Mouse (Mus musculus) kidney, embryonic 16.5 days (tissue): ENCODE measurements around the gene Zkscan17. TPM values are rescaled to one million over a fixed set of nuclear protein-coding genes. Genes with fewer than 3 reads are reported as not detected.

Experiments used
- ATAC-seq: fragments of 200-750 bp; cut with Nextera tagmentation; 2 replicates; pipeline ENCODE4 v1.8.0; 2017; ENCODE audit warnings: moderate TSS enrichment; ENCODE audit not compliant: low FRiP score, low TSS enrichment
- H3K27ac ChIP-seq: fragments of 300-500 bp; sonication (generic); 2 replicates; pipeline ENCODE4 v1.5.1; 2014; ENCODE audit warnings: low read length
- H3K27me3 ChIP-seq: fragments of 300-500 bp; sonication (generic); 2 replicates; pipeline ENCODE4 v1.6.1; 2014; ENCODE audit warnings: low read length, control low read depth, mixed read lengths; ENCODE audit not compliant: insufficient read depth
- H3K36me3 ChIP-seq: fragments of 300-500 bp; sonication (generic); 2 replicates; pipeline ENCODE4 v1.6.1; 2014; ENCODE audit warnings: low read length, control low read depth, mixed read lengths; ENCODE audit not compliant: insufficient read depth
- H3K4me1 ChIP-seq: fragments of 300-500 bp; sonication (generic); 2 replicates; pipeline ENCODE4 v1.6.1; 2014; ENCODE audit warnings: low read length, control low read depth, mixed read lengths; ENCODE audit not compliant: insufficient read depth
- H3K4me2 ChIP-seq: fragments of 300-500 bp; sonication (generic); replicated peaks from 2 replicates; pipeline ENCODE4 v1.6.1; 2014; ENCODE audit warnings: low read depth, low read length
- H3K4me3 ChIP-seq: fragments of 300-500 bp; sonication (generic); 2 replicates; pipeline ENCODE4 v1.5.1; 2014; ENCODE audit warnings: mild to moderate bottlenecking, low read length
- H3K9ac ChIP-seq: fragments of 300-500 bp; sonication (generic); replicated peaks from 2 replicates; pipeline ENCODE4 v1.6.1; 2014; ENCODE audit warnings: low read length
- H3K9me3 ChIP-seq: fragments of 300-500 bp; sonication (generic); 2 replicates; pipeline ENCODE4 v1.6.1; 2016; ENCODE audit warnings: low read length, control low read depth
- WGBS: fragments of 180-500 bp; shearing (Covaris S2); extraction: QIAGEN DNeasy Blood & Tissue Kit; methylation state at CpG from one replicate; pipeline ENCODE4 v1.1.7; 2014; 5-methylcytosine and 5-hydroxymethylcytosine counted together
- polyA plus RNA-seq: library from polyadenylated mRNA; unstranded; fragments of >200 nt; fragmentation: Nextera tagmentation; extraction: Ambion mirVana; gene quantifications from 2 replicates; pipeline ENCODE4 v1.2.1, GENCODE M21; 2015

The Zkscan17 gene
- polyA plus RNA-seq, 1 experiment from 2014 or later = 29.1 TPM

DNA sequence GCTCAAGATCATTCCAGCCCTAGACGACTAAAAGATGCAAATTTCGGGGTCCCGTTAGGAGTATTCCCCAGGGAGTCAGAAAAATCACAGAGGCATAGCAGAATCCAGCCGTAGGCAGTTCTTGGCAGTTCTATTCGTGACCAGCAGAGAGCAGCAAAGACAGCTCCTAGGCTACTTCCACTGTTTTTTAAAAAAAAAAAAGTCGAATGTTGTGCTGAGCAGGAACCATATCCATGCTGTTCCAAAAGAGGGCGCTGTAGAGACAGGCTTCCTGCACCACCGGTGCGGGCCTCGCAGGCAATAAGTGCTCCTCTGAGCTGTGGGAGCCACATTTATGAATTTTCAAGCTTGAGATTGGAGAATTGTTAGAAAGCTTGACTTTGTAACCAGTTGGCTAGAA, 1.3 kb downstream of the Zkscan17 start:
- no peak for ATAC-seq
- Histone ChIP-seq H3K9ac (no peak overlapping the region), H3K4me1 (no peaks in the 10 kb centered on the region), H3K4me2 (no peak overlapping the region), H3K27ac (no peak overlapping the region), H3K4me3 (no peak overlapping the region), H3K36me3 (no peaks in the 10 kb centered on the region), H3K27me3 (no peaks in the 10 kb centered on the region), H3K9me3 (no peaks in the 10 kb centered on the region)
- 5% methylated on average over 10 of the region's 10 CpGs for WGBS

DNA sequence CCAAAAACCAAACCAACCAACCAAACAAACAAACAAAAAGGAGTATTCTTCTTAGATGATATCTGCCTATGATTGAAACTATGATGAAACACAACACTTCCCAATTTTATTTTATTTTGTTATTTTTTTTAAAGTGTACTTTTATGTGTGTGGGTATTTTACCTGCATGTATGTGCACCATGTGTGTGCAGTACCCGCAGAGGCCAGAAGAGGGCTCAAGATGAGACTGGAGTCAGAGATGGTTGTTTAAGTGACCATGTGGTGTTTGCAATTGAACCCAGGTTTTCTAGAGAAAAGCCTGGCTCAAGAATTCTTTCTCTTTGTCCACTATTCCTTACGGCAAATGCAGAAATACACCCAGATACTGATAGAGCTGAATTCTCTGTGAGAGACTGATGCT, 2.4 kb downstream of the Zkscan17 start:
- peaks cover 8% of the 10 kb centered on the region for H3K4me1 ChIP-seq
- H3K27me3 ChIP-seq = no peaks in the 10 kb centered on the region
- no peaks in the 10 kb centered on the region for H3K9me3 ChIP-seq
- no peak overlapping the region for H3K27ac ChIP-seq
- no peak overlapping the region for H3K4me2 ChIP-seq
- no peak for ATAC-seq
- no peak overlapping the region for H3K9ac ChIP-seq
- 100% methylated on average over 2 of the region's 2 CpGs for WGBS
- H3K36me3 ChIP-seq = no peaks in the 10 kb centered on the region
- H3K4me3 ChIP-seq = no peak overlapping the region

DNA sequence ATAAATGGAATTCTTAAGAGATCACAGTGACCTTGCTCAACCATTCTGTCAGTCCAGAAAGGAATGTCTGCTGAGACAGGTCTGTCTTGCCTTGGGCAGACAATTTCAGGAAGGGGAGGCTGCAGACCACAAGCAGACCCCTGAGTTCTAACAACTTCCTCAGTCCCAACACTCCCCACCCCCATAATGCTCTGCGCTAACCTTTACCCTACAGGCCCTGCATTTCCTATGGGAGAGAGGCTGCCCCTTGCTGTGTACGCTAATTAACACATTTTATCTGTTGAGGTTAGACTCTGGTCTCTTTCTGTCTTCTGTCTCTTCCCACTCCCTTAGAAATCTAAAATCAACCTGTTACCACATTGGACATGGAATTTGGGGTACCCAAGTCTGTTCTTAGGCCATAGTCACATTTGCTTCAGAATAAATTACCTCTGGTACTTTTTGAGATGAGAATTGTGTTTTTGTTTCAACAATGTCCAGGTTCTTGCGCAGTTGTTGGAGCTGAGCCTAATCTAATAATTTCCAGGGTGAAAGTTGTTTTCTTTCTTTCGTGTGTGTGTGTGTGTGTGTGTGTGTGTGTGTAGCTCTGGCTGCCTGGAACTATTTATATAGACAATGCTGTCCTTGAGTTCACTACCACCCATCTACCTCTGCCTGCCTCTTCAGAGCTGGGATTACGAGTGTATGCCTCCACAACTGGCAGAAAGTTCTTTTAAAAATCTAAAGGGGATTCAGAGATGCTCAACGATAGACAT, 6.6 kb downstream of the Zkscan17 start:
- no peak for ATAC-seq
- Histone ChIP-seq H3K9me3 (no peaks in the 10 kb centered on the region), H3K27me3 (no peaks in the 10 kb centered on the region), H3K4me1 (peaks cover 10% of the 10 kb centered on the region), H3K36me3 (no peaks in the 10 kb centered on the region), H3K9ac (no peak overlapping the region), H3K4me3 (no peak overlapping the region), H3K27ac (no peak overlapping the region), H3K4me2 (no peak overlapping the region)
- 66% methylated on average over 6 of the region's 6 CpGs for WGBS

DNA sequence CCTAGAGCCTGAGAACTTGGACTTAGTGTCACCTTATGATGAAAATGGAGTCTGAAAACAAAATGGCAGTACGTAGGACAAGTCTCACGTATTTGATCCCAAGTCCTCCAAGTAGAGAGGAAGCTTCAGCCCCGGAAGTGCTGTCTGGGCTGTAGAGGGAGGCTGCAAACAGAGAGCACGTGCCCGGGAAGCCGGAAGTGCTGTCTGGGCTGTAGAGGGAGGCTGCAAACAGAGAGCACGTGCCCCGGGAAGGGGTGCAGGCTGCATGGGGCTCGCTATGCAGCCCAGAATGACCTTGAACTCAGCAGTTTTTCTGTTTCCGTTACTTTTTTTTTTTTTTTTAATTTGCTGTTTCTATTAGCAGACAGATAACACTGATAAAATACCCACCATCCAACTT, 8.3 kb downstream of the Zkscan17 start:
- peaks cover 10% of the 10 kb centered on the region for H3K4me1 ChIP-seq
- no peak for ATAC-seq
- H3K4me2 ChIP-seq = no peak overlapping the region
- H3K27ac ChIP-seq = no peak overlapping the region
- no peak overlapping the region for H3K9ac ChIP-seq
- 61% methylated on average over 10 of the region's 10 CpGs for WGBS
- no peaks in the 10 kb centered on the region for H3K36me3 ChIP-seq
- H3K9me3 ChIP-seq = no peaks in the 10 kb centered on the region
- no peaks in the 10 kb centered on the region for H3K27me3 ChIP-seq
- H3K4me3 ChIP-seq = no peak overlapping the region

DNA sequence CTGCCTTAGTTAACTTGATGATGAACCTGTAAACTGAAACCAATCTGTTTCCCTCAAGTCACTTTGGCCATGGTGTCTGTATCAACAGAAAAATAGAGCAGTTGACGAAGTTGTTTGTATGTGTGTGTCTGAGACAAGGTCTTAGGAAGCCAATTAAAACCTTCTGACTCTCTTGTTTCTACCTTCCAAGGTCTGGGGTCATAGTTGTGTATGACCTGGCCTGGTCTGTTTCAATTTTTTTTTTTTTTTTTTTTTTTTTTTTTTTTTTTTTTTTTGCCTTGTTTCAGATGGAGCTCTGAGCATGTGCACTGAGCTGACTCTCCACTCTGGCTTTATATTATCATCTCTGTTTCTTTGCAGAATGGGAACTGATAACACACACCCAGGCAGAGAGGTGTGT, 9.1 kb downstream of the Zkscan17 start:
- no peaks in the 10 kb centered on the region for H3K27me3 ChIP-seq
- H3K9me3 ChIP-seq = no peaks in the 10 kb centered on the region
- ATAC-seq = no peak
- peaks cover 10% of the 10 kb centered on the region for H3K4me1 ChIP-seq
- H3K4me3 ChIP-seq = no peak overlapping the region
- no peaks in the 10 kb centered on the region for H3K36me3 ChIP-seq
- H3K4me2 ChIP-seq = no peak overlapping the region
- no peak overlapping the region for H3K9ac ChIP-seq
- H3K27ac ChIP-seq = no peak overlapping the region
- 90% methylated on average over 1 of the region's 1 CpGs for WGBS

DNA sequence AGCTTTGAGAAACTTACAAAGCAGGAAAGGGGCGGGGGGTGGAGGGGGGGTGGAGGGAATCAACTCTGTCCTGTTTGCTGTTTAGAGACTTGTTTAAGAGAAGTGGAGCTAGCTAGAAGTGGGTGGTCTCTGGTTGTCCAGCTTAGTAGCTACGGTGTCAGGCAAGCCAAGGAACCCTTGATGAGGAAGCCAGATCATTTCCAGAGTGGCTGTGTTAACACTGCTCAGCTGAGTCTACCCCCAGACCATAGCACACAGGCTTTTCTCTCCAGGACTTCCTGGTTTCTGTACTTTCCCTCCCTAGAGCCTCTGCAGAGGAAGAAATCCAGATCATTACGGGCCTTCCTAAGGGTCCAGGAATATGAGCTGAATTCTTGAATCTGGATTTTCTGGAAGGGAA, 11.8 kb downstream of the Zkscan17 start:
- Histone ChIP-seq H3K4me2 (no peak overlapping the region), H3K27ac (no peak overlapping the region), H3K4me3 (no peak overlapping the region), H3K27me3 (no peaks in the 10 kb centered on the region), H3K36me3 (peaks cover 4% of the 10 kb centered on the region; the same call in 1 of the 2 replicates), H3K9ac (no peak overlapping the region), H3K9me3 (no peaks in the 10 kb centered on the region), H3K4me1 (peaks cover 8% of the 10 kb centered on the region)
- 55% methylated on average over 3 of the region's 3 CpGs for WGBS
- ATAC-seq = no peak

DNA sequence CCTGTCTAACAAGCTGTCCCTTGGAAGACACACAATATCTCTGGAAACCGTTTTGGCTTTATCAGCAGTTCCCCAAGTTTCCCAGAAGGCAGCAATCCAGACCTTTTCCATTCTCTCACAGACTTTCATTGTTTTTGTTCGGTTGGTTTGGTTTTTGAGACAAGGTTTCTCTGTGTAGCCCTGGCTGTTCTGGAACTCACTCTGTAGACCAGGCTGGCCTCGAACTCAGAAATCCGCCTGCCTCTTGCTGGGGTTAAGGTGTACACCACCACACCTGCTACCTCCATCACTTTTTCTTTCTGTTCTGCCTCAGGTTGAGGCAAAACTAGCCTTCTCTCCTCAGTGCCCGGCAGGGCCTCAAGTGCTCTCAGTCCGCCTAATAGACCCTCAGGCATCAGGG, 12.2 kb downstream of the Zkscan17 start:
- ATAC-seq = no peak
- WGBS = 71% methylated on average over 6 of the region's 6 CpGs

DNA sequence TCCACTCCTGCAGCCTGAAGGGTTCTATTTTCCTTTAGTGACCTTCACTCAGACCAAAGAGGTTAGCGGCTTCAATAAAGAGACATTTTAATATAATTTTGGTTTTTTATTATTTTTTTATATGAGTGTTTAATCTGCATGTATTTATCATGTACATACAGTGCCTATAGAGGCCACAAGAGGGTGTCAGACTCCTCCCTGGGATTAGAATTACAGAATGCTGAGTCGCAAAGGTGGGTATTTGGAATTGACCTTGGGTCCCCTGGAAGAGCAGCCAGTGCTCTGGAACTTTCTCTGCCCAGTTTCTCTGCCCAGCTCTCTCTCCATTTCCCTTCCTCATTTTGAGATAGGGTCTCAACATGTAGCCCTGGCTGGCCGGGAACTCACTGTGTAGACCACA, 13.0 kb downstream of the Zkscan17 start:
- Histone ChIP-seq H3K9ac (no peak overlapping the region), H3K4me2 (no peak overlapping the region), H3K27me3 (no peaks in the 10 kb centered on the region), H3K4me3 (no peak overlapping the region), H3K4me1 (no peaks in the 10 kb centered on the region), H3K9me3 (no peaks in the 10 kb centered on the region), H3K36me3 (peaks cover 4% of the 10 kb centered on the region; the same call in 1 of the 2 replicates), H3K27ac (no peak overlapping the region)
- WGBS = 81% methylated on average over 3 of the region's 3 CpGs
- no peak for ATAC-seq

More for the DNA sequence above, 12.2 kb downstream of the Zkscan17 start:
- H3K4me3 ChIP-seq = no peak overlapping the region
- H3K4me1 ChIP-seq = peaks cover 4% of the 10 kb centered on the region
- H3K27ac ChIP-seq = no peak overlapping the region
- H3K27me3 ChIP-seq = no peaks in the 10 kb centered on the region
- no peak overlapping the region for H3K9ac ChIP-seq
- H3K36me3 ChIP-seq = peaks cover 4% of the 10 kb centered on the region; the same call in 1 of the 2 replicates
- no peak overlapping the region for H3K4me2 ChIP-seq
- no peaks in the 10 kb centered on the region for H3K9me3 ChIP-seq

DNA sequence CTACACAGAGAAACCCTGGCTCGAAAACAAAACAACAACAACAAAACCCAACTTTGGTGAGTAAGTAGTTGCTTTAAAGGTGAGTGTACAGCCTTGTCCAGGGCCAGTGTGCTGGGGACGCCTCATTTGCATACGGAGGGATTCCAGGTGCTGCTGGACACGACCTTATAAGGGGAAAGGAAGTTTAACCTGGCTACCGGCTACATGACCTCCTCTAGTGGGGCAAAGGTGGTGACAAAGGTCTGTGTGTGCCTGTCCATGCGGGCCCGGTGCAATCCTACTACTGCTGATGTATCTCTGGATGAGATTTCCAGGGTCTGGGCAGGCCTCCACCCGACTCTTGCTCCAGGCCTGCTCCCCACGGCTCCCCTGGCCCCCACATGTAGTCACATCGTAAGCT, 13.8 kb downstream of the Zkscan17 start:
- 83% methylated on average over 10 of the region's 10 CpGs for WGBS
- ATAC-seq = no peak
- no peaks in the 10 kb centered on the region for H3K27me3 ChIP-seq
- H3K36me3 ChIP-seq = peaks cover 4% of the 10 kb centered on the region; the same call in 1 of the 2 replicates
- no peak overlapping the region for H3K4me3 ChIP-seq
- H3K9me3 ChIP-seq = no peaks in the 10 kb centered on the region
- H3K9ac ChIP-seq = no peak overlapping the region
- peaks cover 1% of the 10 kb centered on the region for H3K4me1 ChIP-seq
- H3K4me2 ChIP-seq = no peak overlapping the region
- no peak overlapping the region for H3K27ac ChIP-seq

DNA sequence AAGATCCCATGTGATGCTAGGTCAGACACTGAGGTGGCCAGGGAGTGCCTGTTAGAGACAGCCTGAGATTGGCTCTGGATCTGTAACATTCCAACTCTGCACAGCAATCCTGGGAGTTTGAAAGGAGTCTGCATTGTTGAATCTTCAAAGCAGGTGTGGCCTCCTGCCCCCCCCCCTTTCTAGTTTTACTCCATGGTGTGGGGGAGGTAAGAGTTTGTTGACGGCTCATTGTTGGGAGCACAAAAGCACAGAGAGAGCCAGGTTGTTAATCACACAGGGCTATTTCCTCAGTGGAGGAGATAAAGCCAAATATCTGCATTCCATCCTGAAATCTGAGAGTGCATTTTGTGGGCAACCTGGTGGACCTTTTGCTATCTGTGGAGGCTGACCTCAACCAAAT, 15.0 kb downstream of the Zkscan17 start:
- Histone ChIP-seq H3K36me3 (peaks cover 4% of the 10 kb centered on the region; the same call in 1 of the 2 replicates), H3K9me3 (no peaks in the 10 kb centered on the region), H3K4me2 (no peak overlapping the region), H3K27me3 (no peaks in the 10 kb centered on the region), H3K4me1 (peaks cover 12% of the 10 kb centered on the region), H3K27ac (no peak overlapping the region), H3K4me3 (no peak overlapping the region), H3K9ac (no peak overlapping the region)
- no peak for ATAC-seq
- 24% methylated on average over 1 of the region's 1 CpGs for WGBS
